Mouse (Mus musculus) thymus, adult 2 months (tissue): ENCODE data around the gene Rap1gap2.

ENCODE experiments used
- CTCF ChIP-seq: fragments of 200-500 bp; IDR thresholded peaks from 2 replicates; pipeline ENCODE4 v1.5.1; 2012; ENCODE audit warnings: mild to moderate bottlenecking, control low read depth, low read length, moderate library complexity, borderline replicate concordance; ENCODE audit not compliant: control insufficient read depth, poor library complexity, insufficient read depth; ENCODE audit errors: extremely low read depth
- POLR2A ChIP-seq: fragments of 200-500 bp; IDR thresholded peaks from 2 replicates; pipeline ENCODE4 v1.6.1; 2012; ENCODE audit warnings: mild to moderate bottlenecking, low read length, control low read depth, moderate library complexity; ENCODE audit not compliant: control insufficient read depth, poor library complexity, insufficient read depth; ENCODE audit errors: extremely low read depth

GRCm38 (mm10) chr11:74566326-74566874 lies 44.3 kb downstream of the Rap1gap2 start:
- TF ChIP-seq CTCF (no peak), POLR2A (no peak)
